Mouse (Mus musculus) midbrain, postnatal 0 days (tissue): Measurements from ENCODE around the gene Dhx15. TPM values are rescaled to one million over a fixed set of nuclear protein-coding genes. Genes with fewer than 3 reads are reported as not detected.

Experiments used
- ATAC-seq: fragments of 200-750 bp; cut with Nextera tagmentation; 2 replicates; pipeline ENCODE4 v1.8.0; 2017; ENCODE audit warnings: moderate number of reproducible peaks, mild to moderate bottlenecking, moderate TSS enrichment, moderate library complexity; ENCODE audit not compliant: low FRiP score
- DNase-seq: peaks from one replicate; pipeline ENCODE4 v3.0.0-alpha.2; 2015; ENCODE audit warnings: low spot score
- H3K27ac ChIP-seq: fragments of 300-500 bp; sonication (generic); 2 replicates; pipeline ENCODE4 v1.5.1; 2014; ENCODE audit warnings: low read depth, mild to moderate bottlenecking, low read length, mixed read lengths
- H3K27me3 ChIP-seq: fragments of 300-500 bp; sonication (generic); 2 replicates; pipeline ENCODE4 v1.6.1; 2014; ENCODE audit warnings: low read length, control low read depth, mixed read lengths; ENCODE audit not compliant: insufficient read depth
- H3K36me3 ChIP-seq: fragments of 300-500 bp; sonication (generic); 2 replicates; pipeline ENCODE4 v1.6.1; 2014; ENCODE audit warnings: low read length, control low read depth, mixed read lengths; ENCODE audit not compliant: insufficient read depth
- H3K4me1 ChIP-seq: fragments of 300-500 bp; sonication (generic); 2 replicates; pipeline ENCODE4 v1.6.1; 2014; ENCODE audit warnings: mild to moderate bottlenecking, control low read depth, antibody characterized with exemption, low read length, mixed read lengths; ENCODE audit not compliant: insufficient read depth
- H3K4me2 ChIP-seq: fragments of 300-500 bp; sonication (generic); 2 replicates; pipeline ENCODE4 v1.6.1; 2014; ENCODE audit warnings: low read depth, mild to moderate bottlenecking, low read length, mixed read lengths; ENCODE audit not compliant: poor library complexity, severe bottlenecking
- H3K4me3 ChIP-seq: fragments of 300-500 bp; sonication (generic); 2 replicates; pipeline ENCODE4 v1.5.1; 2014; ENCODE audit warnings: low read depth, mild to moderate bottlenecking, low read length, moderate library complexity
- H3K9ac ChIP-seq: fragments of 300-500 bp; sonication (generic); replicated peaks from 2 replicates; pipeline ENCODE4 v1.6.1; 2014; ENCODE audit warnings: mild to moderate bottlenecking, low read length, moderate library complexity, mixed read lengths; ENCODE audit not compliant: poor library complexity, severe bottlenecking
- H3K9me3 ChIP-seq: fragments of 300-500 bp; sonication (generic); 2 replicates; pipeline ENCODE4 v1.6.1; 2016; ENCODE audit warnings: low read length, control low read depth
- CTCF ChIP-seq: IDR thresholded peaks from 2 replicates; pipeline ENCODE4 v1.5.1; 2016; ENCODE audit warnings: antibody characterized with exemption, mild to moderate bottlenecking
- WGBS: fragments of 180-500 bp; shearing (Covaris S2); extraction: QIAGEN DNeasy Blood & Tissue Kit; methylation state at CpG from one replicate; pipeline ENCODE4 v1.1.7; 2014; 5-methylcytosine and 5-hydroxymethylcytosine counted together
- polyA plus RNA-seq: library from polyadenylated mRNA; unstranded; fragments of >200 nt; fragmentation: Nextera tagmentation; extraction: Ambion mirVana; gene quantifications from 2 replicates; pipeline ENCODE4 v1.2.1, GENCODE M21; 2015
- total RNA-seq: library from RNA; depleted of rRNA; stranded (reverse); fragments of >200 nt; gene quantifications from 2 replicates; pipeline ENCODE4 v1.2.3, GENCODE M21; 2014

Dhx15 gene
- total and polyA plus RNA-seq, 2 experiments from 2014 or later: 73.5 to 96.4 TPM

GRCm38 (mm10) chr5:52138134-52138533, 52.2 kb downstream of the Dhx15 start:
- no peaks in the 10 kb centered on the region for H3K4me1 ChIP-seq
- no peak overlapping the region for H3K9ac ChIP-seq
- no peak overlapping the region for H3K4me2 ChIP-seq
- DNase-seq: no peak
- no peak for TF ChIP-seq CTCF
- no peak for ATAC-seq
- H3K27me3 ChIP-seq: no peaks in the 10 kb centered on the region
- H3K27ac ChIP-seq: no peak overlapping the region
- 93% methylated on average over 11 of the region's 11 CpGs for WGBS
- H3K9me3 ChIP-seq: no peaks in the 10 kb centered on the region
- no peak overlapping the region for H3K4me3 ChIP-seq
- H3K36me3 ChIP-seq: no peaks in the 10 kb centered on the region

GRCm38 (mm10) chr5:52135460-52136141, 54.7 kb downstream of the Dhx15 start:
- no peak overlapping the region for H3K9ac ChIP-seq
- H3K27ac ChIP-seq: no peak overlapping the region
- H3K4me2 ChIP-seq: no peak overlapping the region
- H3K36me3 ChIP-seq: no peaks in the 10 kb centered on the region
- TF ChIP-seq CTCF: no peak
- H3K4me1 ChIP-seq: no peaks in the 10 kb centered on the region
- DNase-seq (no peak), ATAC-seq (no peak)
- no peak overlapping the region for H3K4me3 ChIP-seq
- no peaks in the 10 kb centered on the region for H3K9me3 ChIP-seq
- no peaks in the 10 kb centered on the region for H3K27me3 ChIP-seq
- 87% methylated on average over 16 of the region's 16 CpGs for WGBS

- 92% methylated on average over 7 of the region's 7 CpGs for WGBS
- no peak overlapping the region for H3K27ac ChIP-seq
- H3K4me2 ChIP-seq: no peak overlapping the region
- no peak overlapping the region for H3K9ac ChIP-seq
- no peak for TF ChIP-seq CTCF
- H3K9me3 ChIP-seq: no peaks in the 10 kb centered on the region
- H3K4me1 ChIP-seq: no peaks in the 10 kb centered on the region
- no peaks in the 10 kb centered on the region for H3K27me3 ChIP-seq
- no peak overlapping the region for H3K4me3 ChIP-seq
- DNase-seq: no peak
- H3K36me3 ChIP-seq: no peaks in the 10 kb centered on the region
- ATAC-seq: no peak
Observed at GRCm38 (mm10) chr5:52132840-52133239, 57.5 kb downstream of the Dhx15 start.

- H3K4me3 ChIP-seq: no peak overlapping the region
- H3K27me3 ChIP-seq: no peaks in the 10 kb centered on the region
- peak; percentile 69 for TF ChIP-seq CTCF
- H3K27ac ChIP-seq: no peak overlapping the region
- H3K9ac ChIP-seq: no peak overlapping the region
- no peaks in the 10 kb centered on the region for H3K9me3 ChIP-seq
- H3K36me3 ChIP-seq: no peaks in the 10 kb centered on the region
- no peak overlapping the region for H3K4me2 ChIP-seq
- peak; percentile 30 for DNase-seq
- WGBS: 18% methylated on average over 9 of the region's 9 CpGs
- no peaks in the 10 kb centered on the region for H3K4me1 ChIP-seq
- ATAC-seq: no peak
Observed at GRCm38 (mm10) chr5:52132092-52132491, 58.2 kb downstream of the Dhx15 start.

DNA sequence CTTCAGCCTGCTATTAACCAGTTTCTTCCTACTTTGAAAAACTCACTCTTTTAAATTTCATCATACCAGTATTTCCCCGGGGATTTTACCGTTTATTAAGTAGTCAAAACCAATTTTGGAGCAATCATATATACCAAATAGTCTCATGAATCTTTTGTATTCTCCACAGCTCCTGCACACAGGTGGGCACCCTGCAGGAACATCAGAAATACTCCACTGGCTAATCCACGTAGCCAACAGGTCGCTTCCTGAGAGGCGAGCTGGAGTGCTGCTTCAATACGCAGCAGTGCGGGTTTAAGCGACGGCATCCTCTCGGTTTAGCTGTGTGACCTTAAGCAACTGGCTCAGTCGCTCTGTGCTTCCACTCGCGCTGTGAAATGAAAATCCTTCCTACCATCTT, 58.9 kb downstream of the Dhx15 start:
- ATAC-seq (no peak), DNase-seq (peak; percentile 10)
- Histone ChIP-seq H3K9ac (no peak overlapping the region), H3K27ac (no peak overlapping the region), H3K9me3 (no peaks in the 10 kb centered on the region), H3K4me2 (no peak overlapping the region), H3K27me3 (no peaks in the 10 kb centered on the region), H3K4me3 (no peak overlapping the region), H3K4me1 (no peaks in the 10 kb centered on the region), H3K36me3 (no peaks in the 10 kb centered on the region)
- 91% methylated on average over 13 of the region's 13 CpGs for WGBS
- TF ChIP-seq CTCF: no peak

- Histone ChIP-seq H3K4me2 (no peak overlapping the region), H3K4me1 (no peaks in the 10 kb centered on the region), H3K36me3 (no peaks in the 10 kb centered on the region), H3K27ac (no peak overlapping the region), H3K9me3 (no peaks in the 10 kb centered on the region), H3K27me3 (no peaks in the 10 kb centered on the region), H3K4me3 (no peak overlapping the region), H3K9ac (no peak overlapping the region)
- ATAC-seq: no peak
- WGBS: 75% methylated on average over 1 of the region's 1 CpGs
- no peak for DNase-seq
- no peak for TF ChIP-seq CTCF
Observed at GRCm38 (mm10) chr5:52130496-52130895, 59.8 kb downstream of the Dhx15 start.
